28 mouse cellular contexts compared by ENCODE assay signal in the genomic region with DNA sequence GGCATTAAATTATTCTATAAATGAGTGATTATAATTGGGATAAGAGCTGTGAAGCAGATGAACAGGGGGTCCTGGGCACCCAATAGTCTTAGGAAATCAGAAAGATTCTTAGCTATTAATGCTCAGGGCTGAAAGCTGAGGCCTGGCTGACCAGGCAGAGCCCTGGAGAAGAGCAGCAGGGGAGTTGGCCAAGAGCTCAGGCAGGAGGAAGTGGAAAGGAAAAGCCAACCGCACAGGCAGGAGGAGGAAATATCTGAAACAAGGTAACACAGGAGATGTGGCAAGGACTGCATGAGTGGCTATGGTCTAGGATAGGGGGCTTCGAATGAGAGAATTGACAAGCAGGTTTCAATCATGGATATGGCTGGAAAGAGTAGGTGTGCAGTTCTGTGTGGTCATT.
"Had no signal": no experiment of that assay in that cellular context is flagged by ENCODE, and none has a peak within 500 bp of the region (broad histone marks: within the 10 kb centered on the region; RNA-seq: fewer than 3 reads in every experiment).

No protein-coding gene starts in this region.

- H3K9ac ChIP-seq: heart, embryonic 13.5 days; heart, embryonic 15.5 days; hindbrain, embryonic 12.5 days; hindbrain, embryonic 14.5 days; kidney, embryonic 15.5 days; limb, embryonic 13.5 days; limb, embryonic 15.5 days; liver, embryonic 12.5 days; liver, embryonic 14.5 days had no signal

- H3K4me3 ChIP-seq: heart, adult 2 months; heart, embryonic 13.5 days; heart, embryonic 15.5 days; hindbrain, embryonic 10.5 days; hindbrain, embryonic 12.5 days; kidney, embryonic 15.5 days; limb, embryonic 13.5 days; limb, embryonic 15.5 days; liver, embryonic 12.5 days had no signal

- H3K4me2 ChIP-seq: heart, embryonic 11.5 days; heart, embryonic 13.5 days; heart, embryonic 15.5 days; hindbrain, embryonic 12.5 days; hindbrain, embryonic 14.5 days; kidney, embryonic 15.5 days; limb, embryonic 13.5 days; limb, embryonic 15.5 days; liver, embryonic 12.5 days had no signal

- H3K9me3 ChIP-seq: heart, embryonic 15.5 days; hindbrain, embryonic 10.5 days; hindbrain, embryonic 12.5 days; kidney, embryonic 15.5 days; limb, embryonic 13.5 days; limb, embryonic 15.5 days; liver, embryonic 12.5 days had no signal

- H3K27me3 ChIP-seq: heart, embryonic 13.5 days; heart, embryonic 15.5 days; hindbrain, embryonic 12.5 days; kidney, embryonic 15.5 days; limb, embryonic 13.5 days; limb, embryonic 15.5 days; liver, embryonic 12.5 days had no signal

- H3K36me3 ChIP-seq: heart, embryonic 13.5 days; heart, embryonic 15.5 days; hindbrain, embryonic 10.5 days; hindbrain, embryonic 12.5 days; kidney, embryonic 15.5 days; limb, embryonic 13.5 days; limb, embryonic 15.5 days; liver, embryonic 12.5 days had no signal

- DNase-seq: gastrocnemius, postnatal 14 days; gastrocnemius, postnatal 36 days; heart, adult 11 months; heart, adult 2 months; heart, postnatal 14 days; heart, postnatal 36 days; kidney, adult 11 months; kidney, adult 2 months; kidney, adult 9 months; kidney, postnatal 14 days; kidney, postnatal 36 days; layer of hippocampus, adult 9-11 months; layer of hippocampus, postnatal 36 days; left cerebral cortex, postnatal 4 days had no signal

- ATAC-seq: hindbrain, postnatal 0 days; intestine, embryonic 16.5 days; liver, embryonic 12.5 days had no signal

- H3K4me1 ChIP-seq: hindbrain, embryonic 10.5 days; hindbrain, embryonic 12.5 days; limb, embryonic 13.5 days; liver, embryonic 12.5 days had no signal

- H3K27ac ChIP-seq: heart, adult 2 months; heart, embryonic 13.5 days; heart, embryonic 15.5 days; hindbrain, embryonic 10.5 days; hindbrain, embryonic 12.5 days; hindbrain, embryonic 14.5 days; hindbrain, postnatal 0 days; kidney, embryonic 15.5 days; kidney, postnatal 0 days; limb, embryonic 13.5 days; limb, embryonic 15.5 days; liver, embryonic 12.5 days; liver, embryonic 14.5 days had no signal
